ENCODE assay signal across 8 mouse cellular contexts in genomic region chr19:5894002-5894678, GRCm38 (mm10). TPM values are rescaled to one million over a fixed set of nuclear protein-coding genes. Genes with fewer than 3 reads are reported as not detected.
DNase-seq lines count a peak whose midpoint lies in the region; ATAC-seq lines count a peak whose summit lies in the region.

Tigd3 (minus strand) TSS chr19:5894149.

- ATAC-seq in hindbrain, embryonic 16.5 days, result peak; percentile 99

- peaks cover 20% of the 10 kb centered on the region for H3K4me1 ChIP-seq in hindbrain, embryonic 16.5 days (ENCODE audit: control insufficient read depth, insufficient read depth, low read depth, low read length)

- H3K36me3 ChIP-seq in hindbrain, embryonic 16.5 days (ENCODE audit: control insufficient read depth, insufficient read depth, low read length), result peaks cover 14% of the 10 kb centered on the region

- peak within 1 kb of the TSS; percentile 68 for H3K4me2 ChIP-seq in hindbrain, embryonic 16.5 days (ENCODE audit: low read length)

- H3K27me3 ChIP-seq in hindbrain, embryonic 16.5 days (replicated peaks; ENCODE audit: control insufficient read depth, insufficient read depth, low read length), result no peaks in the 10 kb centered on the region

- H3K9me3 ChIP-seq in hindbrain, embryonic 16.5 days (ENCODE audit: control insufficient read depth, low read length), result no peaks in the 10 kb centered on the region

- DNase-seq in ZHBTc4 (ENCODE audit: low read depth, low spot score), result peak; percentile 98
- DNase-seq in cerebellum, postnatal 4 days (ENCODE audit: low spot score in 2 of 2), result peak; percentile 87 to 97
- DNase-seq in gastrocnemius, adult 18-20 months (ENCODE audit: low spot score), result peak; percentile 94
- peak; percentile 95 to 96 for DNase-seq in left cerebral cortex, adult 18-20 months (ENCODE audit: low spot score in 2 of 2)
- DNase-seq in lung, postnatal 4 days, result peak; percentile 96
- peak; percentile 98 for DNase-seq in retina, postnatal 1 day
- peak; percentile 98 for DNase-seq in thymus, postnatal 4 days

- H3K27ac ChIP-seq in hindbrain, embryonic 16.5 days (ENCODE audit: low read depth, low read length), result peak within 1 kb of the TSS; percentile 79

- peak within 1 kb of the TSS; percentile 61 for H3K4me3 ChIP-seq in hindbrain, embryonic 16.5 days (ENCODE audit: low read length)

- 8% methylated on average over 18 of the region's 36 CpGs for WGBS in hindbrain, embryonic 16.5 days

- H3K9ac ChIP-seq in hindbrain, embryonic 16.5 days (ENCODE audit: low read depth, low read length), result peak within 1 kb of the TSS; percentile 88

RNA-seq across cellular contexts. Expression of gene Tigd3, which starts in this region (rescaled TPM):
- total RNA-seq in gastrocnemius, adult 18-20 months (2021), result under 1 TPM; 0.21 TPM
- 10.0 and 10.2 TPM in 2 replicates for polyA plus RNA-seq in hindbrain, embryonic 16.5 days (2015; fragmentation: Nextera tagmentation; extraction: Ambion mirVana)
- 1 to 10 TPM; 4.1 to 4.2 TPM for total RNA-seq in left cerebral cortex, adult 18-20 months (2021)

Comparison
In these comparisons a context has a peak if more than half of its experiments do, and no peak if none do; other contexts are left out.
1. Peak in every context shown above with its lines: DNase-seq, ATAC-seq, H3K4me3 ChIP-seq and H3K27ac ChIP-seq.
2. RNA of gene Tigd3 (total RNA-seq): 4.1 to 4.2 TPM in left cerebral cortex, adult 18-20 months; 0.21 TPM in gastrocnemius, adult 18-20 months; every median in the first group is over 4 times any median in the second.
3. Peak in DNase-seq in gastrocnemius, adult 18-20 months; RNA of the gene not detected or under 1 TPM.